Mouse (Mus musculus): Measurements from ENCODE around the gene Fam171a1. TPM values are rescaled to one million over a fixed set of nuclear protein-coding genes. Genes with fewer than 3 reads are reported as not detected.
A peak's percentile ranks its signal among the peaks of the same experiment; 100 is the strongest.

Gene Fam171a1
- polyA plus RNA-seq, 1 experiment from 2014 or later: 23.9 TPM

DNA sequence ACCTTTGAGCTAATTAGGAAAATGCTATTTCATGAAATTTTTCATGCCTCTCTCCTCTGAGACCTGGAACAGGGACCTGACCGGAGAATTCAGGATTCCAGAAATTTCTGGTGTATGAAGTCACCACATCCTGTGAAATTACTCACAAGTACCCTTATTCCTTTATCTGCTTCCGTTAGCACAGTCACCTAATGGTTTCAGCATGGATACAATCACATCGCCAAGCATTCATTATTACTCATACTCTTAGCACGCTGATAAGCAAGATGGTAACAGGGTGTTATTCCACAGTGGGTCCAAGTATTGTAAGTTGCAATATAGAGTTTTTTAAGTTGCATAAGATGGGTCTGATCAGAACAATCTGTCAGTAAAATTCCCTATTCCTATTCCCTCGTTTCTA lies 125.2 kb downstream of the Fam171a1 start:
- Histone ChIP-seq H3K4me1 (ENCODE audit: control insufficient read depth, insufficient read depth, low read length) (no peaks in the 10 kb centered on the region), H3K9ac (ENCODE audit: low read length) (no peak overlapping the region), H3K27me3 (replicated peaks; ENCODE audit: control insufficient read depth, insufficient read depth, low read length) (no peaks in the 10 kb centered on the region), H3K4me3 (ENCODE audit: low read depth, low read length) (no peak overlapping the region), H3K36me3 (ENCODE audit: control insufficient read depth, insufficient read depth, low read length) (no peaks in the 10 kb centered on the region), H3K4me2 (ENCODE audit: low read length) (no peak overlapping the region), H3K27ac (ENCODE audit: low read depth, low read length) (no peak overlapping the region), H3K9me3 (replicated peaks; ENCODE audit: control insufficient read depth, low read length) (no peaks in the 10 kb centered on the region)
- no peak for DNase-seq (ENCODE audit: low spot score)
- no peak for ATAC-seq
- WGBS: 80% methylated on average over 5 of the region's 5 CpGs

DNA sequence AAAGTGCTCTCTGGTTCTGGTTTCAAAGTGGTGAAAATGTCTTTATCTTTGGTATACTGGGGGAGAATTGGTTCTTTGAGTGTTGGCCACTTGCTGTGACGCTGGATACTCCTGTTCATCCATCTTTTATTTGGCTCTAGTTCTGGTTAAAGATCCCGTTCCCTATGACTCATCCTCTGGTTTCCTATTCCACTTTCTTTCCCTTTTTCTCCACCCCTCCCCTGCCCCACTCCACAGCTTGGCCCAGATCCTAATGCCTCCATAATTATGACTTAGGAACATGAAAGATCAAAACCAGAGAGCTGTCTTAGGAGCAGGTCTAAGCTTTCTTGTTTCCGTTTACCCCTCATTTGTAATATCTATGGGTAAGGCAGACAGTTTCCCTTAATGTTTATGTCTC lies 130.2 kb downstream of the Fam171a1 start:
- Histone ChIP-seq H3K27me3 (replicated peaks; ENCODE audit: control insufficient read depth, insufficient read depth, low read length) (no peaks in the 10 kb centered on the region), H3K9me3 (replicated peaks; ENCODE audit: control insufficient read depth, low read length) (no peaks in the 10 kb centered on the region), H3K4me3 (ENCODE audit: low read depth, low read length) (no peak overlapping the region), H3K9ac (ENCODE audit: low read length) (no peak overlapping the region), H3K4me1 (ENCODE audit: control insufficient read depth, insufficient read depth, low read length) (no peaks in the 10 kb centered on the region), H3K4me2 (ENCODE audit: low read length) (no peak overlapping the region), H3K27ac (ENCODE audit: low read depth, low read length) (no peak overlapping the region), H3K36me3 (ENCODE audit: control insufficient read depth, insufficient read depth, low read length) (no peaks in the 10 kb centered on the region)
- WGBS: 74% methylated on average over 3 of the region's 3 CpGs
- no peak for ATAC-seq
- DNase-seq (ENCODE audit: low spot score): no peak

DNA sequence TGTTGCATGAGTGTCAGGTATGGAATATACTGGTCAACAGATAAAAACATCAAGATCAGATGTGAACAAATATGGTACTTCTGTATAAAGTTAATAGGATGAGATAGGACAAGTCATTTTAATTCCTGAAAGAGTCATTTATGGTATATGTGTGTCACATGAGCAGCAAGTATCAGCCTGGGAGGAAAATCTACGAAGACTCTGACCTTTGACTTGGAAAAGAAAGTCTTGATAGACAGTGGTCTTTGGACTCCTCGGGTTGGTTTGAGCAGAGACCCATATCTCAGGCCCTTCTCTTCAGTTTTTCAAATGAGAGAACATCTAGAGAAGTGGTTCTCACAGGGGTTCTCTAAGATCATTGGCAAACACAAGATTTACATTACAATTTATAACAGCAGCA lies 137.3 kb downstream of the Fam171a1 start:
- no peak overlapping the region for H3K4me2 ChIP-seq (ENCODE audit: low read length)
- no peaks in the 10 kb centered on the region for H3K9me3 ChIP-seq (replicated peaks; ENCODE audit: control insufficient read depth, low read length)
- no peak overlapping the region for H3K27ac ChIP-seq (ENCODE audit: low read depth, low read length)
- 74% methylated on average over 2 of the region's 2 CpGs for WGBS
- no peaks in the 10 kb centered on the region for H3K36me3 ChIP-seq (ENCODE audit: control insufficient read depth, insufficient read depth, low read length)
- no peaks in the 10 kb centered on the region for H3K27me3 ChIP-seq (replicated peaks; ENCODE audit: control insufficient read depth, insufficient read depth, low read length)
- no peak for ATAC-seq
- no peak for DNase-seq (ENCODE audit: low spot score)
- no peak overlapping the region for H3K4me3 ChIP-seq (ENCODE audit: low read depth, low read length)
- H3K9ac ChIP-seq (ENCODE audit: low read length): no peak overlapping the region
- H3K4me1 ChIP-seq (ENCODE audit: control insufficient read depth, insufficient read depth, low read length): no peaks in the 10 kb centered on the region

DNA sequence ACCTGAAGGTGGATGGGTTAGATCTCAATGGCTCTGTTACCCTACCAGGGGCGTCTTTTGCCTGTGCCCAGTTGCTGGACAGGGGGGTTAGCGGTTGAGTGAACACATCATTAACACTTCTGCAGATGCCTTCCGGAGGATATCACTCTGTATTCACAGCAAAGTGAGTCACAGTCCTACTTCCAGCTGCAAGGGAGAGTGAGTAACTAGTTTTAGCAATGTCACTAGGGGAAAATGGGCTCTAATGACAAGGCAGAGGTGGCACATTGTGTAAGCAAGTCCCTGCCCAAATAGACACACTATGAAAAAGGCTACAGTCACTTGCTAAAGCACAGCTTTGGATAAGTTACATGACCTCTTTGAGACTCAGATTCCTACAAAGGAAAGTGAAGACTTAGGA lies 152.4 kb downstream of the Fam171a1 start:
- no peak overlapping the region for H3K4me2 ChIP-seq (ENCODE audit: low read length)
- no peak overlapping the region for H3K27ac ChIP-seq (ENCODE audit: low read depth, low read length)
- no peak for ATAC-seq
- no peaks in the 10 kb centered on the region for H3K9me3 ChIP-seq (replicated peaks; ENCODE audit: control insufficient read depth, low read length)
- no peaks in the 10 kb centered on the region for H3K27me3 ChIP-seq (replicated peaks; ENCODE audit: control insufficient read depth, insufficient read depth, low read length)
- DNase-seq (ENCODE audit: low spot score): no peak
- no peaks in the 10 kb centered on the region for H3K4me1 ChIP-seq (ENCODE audit: control insufficient read depth, insufficient read depth, low read length)
- WGBS: 86% methylated on average over 3 of the region's 3 CpGs
- H3K9ac ChIP-seq (ENCODE audit: low read length): no peak overlapping the region
- no peak overlapping the region for H3K4me3 ChIP-seq (ENCODE audit: low read depth, low read length)
- H3K36me3 ChIP-seq (ENCODE audit: control insufficient read depth, insufficient read depth, low read length): no peaks in the 10 kb centered on the region

DNA sequence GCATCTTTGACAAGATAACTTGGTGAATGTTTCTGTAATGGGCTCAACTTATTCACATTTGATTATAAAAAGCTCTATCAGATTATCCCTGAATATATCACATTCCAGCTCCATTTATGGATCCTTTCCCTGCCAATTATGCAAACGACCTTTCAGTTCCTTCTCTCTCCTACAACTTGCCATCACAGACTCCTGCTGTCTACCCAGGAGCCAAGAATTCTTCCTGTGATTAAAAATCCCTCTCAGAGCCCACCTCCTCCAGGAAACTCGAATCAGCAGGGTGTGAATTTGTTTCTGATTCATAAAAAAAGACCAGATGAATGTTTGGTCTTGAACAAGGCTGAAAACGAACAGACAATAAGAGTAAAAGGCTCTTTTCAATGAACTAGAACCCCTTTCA lies 153.9 kb downstream of the Fam171a1 start:
- 14% methylated on average over 3 of the region's 3 CpGs for WGBS
- no peaks in the 10 kb centered on the region for H3K9me3 ChIP-seq (replicated peaks; ENCODE audit: control insufficient read depth, low read length)
- no peak overlapping the region for H3K9ac ChIP-seq (ENCODE audit: low read length)
- no peaks in the 10 kb centered on the region for H3K27me3 ChIP-seq (replicated peaks; ENCODE audit: control insufficient read depth, insufficient read depth, low read length)
- H3K4me3 ChIP-seq (ENCODE audit: low read depth, low read length): no peak overlapping the region
- no peaks in the 10 kb centered on the region for H3K4me1 ChIP-seq (ENCODE audit: control insufficient read depth, insufficient read depth, low read length)
- no peaks in the 10 kb centered on the region for H3K36me3 ChIP-seq (ENCODE audit: control insufficient read depth, insufficient read depth, low read length)
- no peak overlapping the region for H3K4me2 ChIP-seq (ENCODE audit: low read length)
- H3K27ac ChIP-seq (ENCODE audit: low read depth, low read length): no peak overlapping the region
- DNase-seq (ENCODE audit: low spot score): peak; percentile 11
- no peak for ATAC-seq

DNA sequence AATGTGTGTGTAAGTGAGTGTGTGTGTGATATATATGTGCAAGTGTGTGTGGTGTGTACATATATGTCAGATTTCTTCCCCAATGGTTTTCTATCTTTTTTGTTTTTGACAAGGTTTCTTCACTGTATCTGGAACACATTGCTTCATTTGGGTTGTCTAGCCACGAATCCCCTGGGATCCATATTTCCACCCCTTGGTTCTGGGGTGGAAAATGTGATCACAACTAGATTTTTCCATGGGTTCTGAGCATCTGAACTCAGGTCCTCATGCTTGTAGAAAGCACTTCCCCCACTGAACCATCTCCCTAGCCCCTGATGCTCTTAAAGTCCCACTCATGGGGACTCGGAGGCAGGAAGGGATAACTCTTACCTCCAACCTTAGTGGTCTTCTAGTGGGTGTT lies 159.3 kb downstream of the Fam171a1 start:
- Histone ChIP-seq H3K4me1 (ENCODE audit: control insufficient read depth, insufficient read depth, low read length) (no peaks in the 10 kb centered on the region), H3K27ac (ENCODE audit: low read depth, low read length) (no peak overlapping the region), H3K4me2 (ENCODE audit: low read length) (no peak overlapping the region), H3K36me3 (ENCODE audit: control insufficient read depth, insufficient read depth, low read length) (no peaks in the 10 kb centered on the region), H3K27me3 (replicated peaks; ENCODE audit: control insufficient read depth, insufficient read depth, low read length) (no peaks in the 10 kb centered on the region), H3K9me3 (replicated peaks; ENCODE audit: control insufficient read depth, low read length) (no peaks in the 10 kb centered on the region), H3K9ac (ENCODE audit: low read length) (no peak overlapping the region), H3K4me3 (ENCODE audit: low read depth, low read length) (no peak overlapping the region)
- 85% methylated on average over 2 of the region's 2 CpGs for WGBS
- DNase-seq (ENCODE audit: low spot score) (no peak), ATAC-seq (no peak)

DNA sequence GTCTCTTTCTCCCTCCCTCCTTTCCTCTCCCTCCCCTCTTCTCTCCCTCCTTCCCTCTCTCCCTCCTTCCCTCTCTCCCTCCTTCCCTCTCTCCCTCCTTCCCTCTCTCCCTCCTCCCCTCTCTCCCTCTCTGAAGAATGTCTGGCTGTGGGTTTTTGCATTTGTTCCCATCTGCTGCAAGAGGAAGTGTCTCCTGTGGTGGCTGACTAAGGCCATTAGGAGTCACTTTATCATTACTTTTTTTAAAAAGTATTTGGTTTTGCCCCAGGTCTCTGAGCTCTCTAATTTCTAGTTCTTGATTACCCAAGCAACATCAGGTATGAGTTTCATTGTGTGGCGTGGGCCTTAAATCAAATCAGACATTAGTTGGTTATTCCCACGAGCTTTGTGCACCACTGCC lies 162.1 kb downstream of the Fam171a1 start:
- H3K27me3 ChIP-seq (replicated peaks; ENCODE audit: control insufficient read depth, insufficient read depth, low read length): no peaks in the 10 kb centered on the region
- H3K9me3 ChIP-seq (replicated peaks; ENCODE audit: control insufficient read depth, low read length): no peaks in the 10 kb centered on the region
- H3K27ac ChIP-seq (ENCODE audit: low read depth, low read length): no peak overlapping the region
- H3K4me2 ChIP-seq (ENCODE audit: low read length): no peak overlapping the region
- no peak overlapping the region for H3K9ac ChIP-seq (ENCODE audit: low read length)
- 85% methylated on average over 2 of the region's 2 CpGs for WGBS
- ATAC-seq (no peak), DNase-seq (ENCODE audit: low spot score) (no peak)
- no peak overlapping the region for H3K4me3 ChIP-seq (ENCODE audit: low read depth, low read length)
- no peaks in the 10 kb centered on the region for H3K36me3 ChIP-seq (ENCODE audit: control insufficient read depth, insufficient read depth, low read length)
- H3K4me1 ChIP-seq (ENCODE audit: control insufficient read depth, insufficient read depth, low read length): no peaks in the 10 kb centered on the region

Small RNA genes lying within 50 kb of the gene (microRNA-seq; reads per million reads assigned to microRNA genes)
- not detected for gene Gm27306

Other genes with a start within 250 kb of the Fam171a1 start
- gene Nmt2, start 170.0 kb downstream of the Fam171a1 start, polyA plus RNA-seq (2014; fragmentation: Nextera tagmentation; extraction: Ambion mirVana): 77.0 and 97.4 TPM in 2 replicates
- gene Rpp38, start 218.4 kb downstream of the Fam171a1 start, polyA plus RNA-seq (2014; fragmentation: Nextera tagmentation; extraction: Ambion mirVana): 19.4 and 20.3 TPM in 2 replicates
- 1.7 and 1.8 TPM in 2 replicates for gene Acbd7, start 221.9 kb downstream of the Fam171a1 start, polyA plus RNA-seq (2014; fragmentation: Nextera tagmentation; extraction: Ambion mirVana)